Mouse (Mus musculus): ENCODE measurements around the gene Parp3.

- TF ChIP-seq CTCF (IDR thresholded peaks at IDR 0.05; ENCODE audit: insufficient read depth, low read length) = no peak
- no peak for TF ChIP-seq POLR2A (IDR thresholded peaks at IDR 0.05; ENCODE audit: borderline replicate concordance, extremely low read depth, low read depth, low read length)
Observed at GRCm38 (mm10) chr9:106513566-106513965, 36.8 kb upstream of the Parp3 start.
